Mouse (Mus musculus): ENCODE measurements around the gene Ngrn. TPM values are rescaled to one million over a fixed set of nuclear protein-coding genes. Genes with fewer than 3 reads are reported as not detected.

Ngrn gene
- polyA plus RNA-seq, 1 experiment, result 53.8 TPM

GRCm38 (mm10) chr7:80307766-80308165 is 46.8 kb downstream of the Ngrn start:
- 80% methylated on average over 3 of the region's 3 CpGs for WGBS
- no peaks in the 10 kb centered on the region for H3K27me3 ChIP-seq (ENCODE audit: control insufficient read depth, insufficient read depth, low read length)
- no peak for TF ChIP-seq POLR2A (IDR thresholded peaks at IDR 0.05; ENCODE audit: control insufficient read depth, extremely low read depth, insufficient read depth, low read length, poor library complexity)
- TF ChIP-seq CTCF (IDR thresholded peaks at IDR 0.05; ENCODE audit: borderline replicate concordance, control insufficient read depth, extremely low read depth, insufficient read depth, low read length, poor library complexity), result no peak
- H3K4me1 ChIP-seq (replicated peaks; ENCODE audit: control insufficient read depth, insufficient read depth, low read length), result no peaks in the 10 kb centered on the region
- peaks cover 83% of the 10 kb centered on the region for H3K36me3 ChIP-seq (ENCODE audit: control insufficient read depth, insufficient read depth, low read length)
- H3K27ac ChIP-seq (ENCODE audit: control insufficient read depth, insufficient read depth, low read length), result no peak overlapping the region
- no peak overlapping the region for H3K4me3 ChIP-seq (ENCODE audit: control insufficient read depth, insufficient read depth, low read length)
- DNase-seq, result no peak

GRCm38 (mm10) chr7:80310771-80311170 is 49.8 kb downstream of the Ngrn start:
- Histone ChIP-seq H3K4me3 (ENCODE audit: control insufficient read depth, insufficient read depth, low read length) (no peak overlapping the region), H3K36me3 (ENCODE audit: control insufficient read depth, insufficient read depth, low read length) (peaks cover 88% of the 10 kb centered on the region)

More at GRCm38 (mm10) chr7:80310771-80311170, 49.8 kb downstream of the Ngrn start:
- H3K4me1 ChIP-seq (replicated peaks; ENCODE audit: control insufficient read depth, insufficient read depth, low read length), result no peaks in the 10 kb centered on the region
- H3K27ac ChIP-seq (ENCODE audit: control insufficient read depth, insufficient read depth, low read length), result no peak overlapping the region
- TF ChIP-seq CTCF (IDR thresholded peaks at IDR 0.05; ENCODE audit: borderline replicate concordance, control insufficient read depth, extremely low read depth, insufficient read depth, low read length, poor library complexity), result no peak
- no peak for TF ChIP-seq POLR2A (IDR thresholded peaks at IDR 0.05; ENCODE audit: control insufficient read depth, extremely low read depth, insufficient read depth, low read length, poor library complexity)
- DNase-seq, result no peak
- H3K27me3 ChIP-seq (ENCODE audit: control insufficient read depth, insufficient read depth, low read length), result no peaks in the 10 kb centered on the region
- 95% methylated on average over 7 of the region's 7 CpGs for WGBS

Other genes starting within 250 kb of the Ngrn start
- gene Zfp710, start 236.4 kb upstream of the Ngrn start, polyA plus RNA-seq (2012; rRNA removed), result 62.1 and 63.1 TPM in 2 replicates
- 168 and 225 TPM in 2 replicates for gene Idh2, start 145.8 kb upstream of the Ngrn start, polyA plus RNA-seq (2012; rRNA removed)
- 37.4 and 44.1 TPM in 2 replicates for gene Sema4b, start 74.4 kb upstream of the Ngrn start, polyA plus RNA-seq (2012; rRNA removed)
- 152 and 192 TPM in 2 replicates for gene Cib1, start 28.4 kb upstream of the Ngrn start, polyA plus RNA-seq (2012; rRNA removed)
- gene Gdpgp1, start 28.4 kb upstream of the Ngrn start, polyA plus RNA-seq (2012; rRNA removed), result 5.3 and 5.4 TPM in 2 replicates
- 0.54 and 0.62 TPM in 2 replicates for gene Ttll13, start 14.8 kb upstream of the Ngrn start, polyA plus RNA-seq (2012; rRNA removed)
- gene Vps33b, start 8.4 kb downstream of the Ngrn start, polyA plus RNA-seq (2012; rRNA removed), result 21.9 and 23.3 TPM in 2 replicates
- 80.6 and 84.4 TPM in 2 replicates for gene Prc1, start 33.2 kb downstream of the Ngrn start, polyA plus RNA-seq (2012; rRNA removed)
- 17.6 and 20.4 TPM in 2 replicates for gene Rccd1, start 63.2 kb downstream of the Ngrn start, polyA plus RNA-seq (2012; rRNA removed)
- 97.7 and 105 TPM in 2 replicates for gene Unc45a, start 79.8 kb downstream of the Ngrn start, polyA plus RNA-seq (2012; rRNA removed)
- 22.9 and 24.9 TPM in 2 replicates for gene Hddc3, start 81.9 kb downstream of the Ngrn start, polyA plus RNA-seq (2012; rRNA removed)
- 188 and 213 TPM in 2 replicates for gene Man2a2, start 110.2 kb downstream of the Ngrn start, polyA plus RNA-seq (2012; rRNA removed)
- gene Fes, start 126.7 kb downstream of the Ngrn start, polyA plus RNA-seq (2012; rRNA removed), result 21.6 and 27.3 TPM in 2 replicates
- 56.4 and 62.9 TPM in 2 replicates for gene Furin, start 144.2 kb downstream of the Ngrn start, polyA plus RNA-seq (2012; rRNA removed)

Measured in thymus, adult 2 months (tissue).